Mouse (Mus musculus): Measurements from ENCODE around the gene Map3k14. TPM values are rescaled to one million over a fixed set of nuclear protein-coding genes. Genes with fewer than 3 reads are reported as not detected.

Map3k14 gene
- polyA plus RNA-seq, 1 experiment from 2014 or later = 4.8 TPM

DNA sequence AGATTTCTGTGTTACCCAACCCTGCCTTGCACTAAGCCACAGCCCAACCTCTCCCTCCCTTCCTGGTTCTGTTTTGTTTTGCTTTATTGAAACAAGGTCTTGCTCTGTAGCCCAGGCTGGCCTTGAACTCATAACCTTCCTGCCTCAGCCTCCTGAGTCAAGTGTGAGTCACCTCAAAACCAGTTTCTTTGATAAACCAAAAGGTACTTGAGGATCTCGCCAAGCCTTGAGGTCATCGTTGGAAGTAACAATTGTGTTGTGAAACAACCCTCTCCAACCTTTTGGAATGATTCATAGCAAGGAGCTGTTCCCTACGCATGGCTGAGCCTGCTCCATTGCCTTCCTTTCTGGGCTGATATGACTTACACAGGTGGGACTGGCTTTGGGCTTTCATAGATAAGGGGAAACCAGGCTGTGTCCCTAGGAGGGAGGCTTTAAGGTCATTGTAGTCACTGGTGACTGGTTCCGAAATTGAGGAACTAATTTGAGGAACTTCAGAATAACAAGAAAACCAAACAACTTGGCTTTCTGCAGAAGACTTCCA lies 9.3 kb downstream of the Map3k14 start:
- no peak for ATAC-seq (ENCODE audit: low FRiP score, low read depth)
- H3K9me3 ChIP-seq = no peaks in the 10 kb centered on the region
- no peak overlapping the region for H3K9ac ChIP-seq
- H3K4me1 ChIP-seq = peaks cover 11% of the 10 kb centered on the region; the same call in 1 of the 2 replicates
- H3K4me2 ChIP-seq (replicated peaks) = no peak overlapping the region
- H3K27ac ChIP-seq = no peak overlapping the region
- no peak overlapping the region for H3K4me3 ChIP-seq
- 85% methylated on average over 4 of the region's 4 CpGs for WGBS
- no peaks in the 10 kb centered on the region for H3K27me3 ChIP-seq
- H3K36me3 ChIP-seq = peaks cover 2% of the 10 kb centered on the region; the same call in 1 of the 2 replicates

DNA sequence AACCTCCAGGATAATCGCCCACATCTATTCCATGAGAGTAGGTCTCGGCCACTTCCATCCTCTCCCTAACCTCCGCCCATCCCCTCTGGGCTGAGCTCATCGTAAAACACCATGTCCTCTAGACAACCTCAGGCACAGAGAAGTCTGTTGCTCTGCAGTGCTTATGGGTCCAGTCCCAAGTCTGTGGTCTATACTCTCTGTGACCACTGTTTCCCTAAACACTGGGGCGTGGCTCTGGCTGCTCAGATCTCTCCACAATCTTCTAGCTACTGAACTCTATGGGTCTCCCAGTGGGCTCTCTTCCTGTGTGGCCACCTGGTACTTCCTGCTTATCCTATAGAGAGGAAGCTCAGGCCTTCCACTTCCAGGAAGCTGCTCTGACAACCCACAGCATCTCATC lies 13.7 kb downstream of the Map3k14 start:
- H3K36me3 ChIP-seq = no peaks in the 10 kb centered on the region
- H3K27me3 ChIP-seq = no peaks in the 10 kb centered on the region
- peaks cover 14% of the 10 kb centered on the region for H3K4me1 ChIP-seq
- whole genome bisulfite sequencing = 68% methylated on average over 5 of the region's 5 CpGs
- H3K4me2 ChIP-seq (replicated peaks) = no peak overlapping the region
- no peak overlapping the region for H3K27ac ChIP-seq
- H3K4me3 ChIP-seq = no peak overlapping the region
- no peaks in the 10 kb centered on the region for H3K9me3 ChIP-seq
- H3K9ac ChIP-seq = no peak overlapping the region
- no peak; the same call in 1 of the 2 replicates for ATAC-seq (ENCODE audit: low FRiP score, low read depth)

DNA sequence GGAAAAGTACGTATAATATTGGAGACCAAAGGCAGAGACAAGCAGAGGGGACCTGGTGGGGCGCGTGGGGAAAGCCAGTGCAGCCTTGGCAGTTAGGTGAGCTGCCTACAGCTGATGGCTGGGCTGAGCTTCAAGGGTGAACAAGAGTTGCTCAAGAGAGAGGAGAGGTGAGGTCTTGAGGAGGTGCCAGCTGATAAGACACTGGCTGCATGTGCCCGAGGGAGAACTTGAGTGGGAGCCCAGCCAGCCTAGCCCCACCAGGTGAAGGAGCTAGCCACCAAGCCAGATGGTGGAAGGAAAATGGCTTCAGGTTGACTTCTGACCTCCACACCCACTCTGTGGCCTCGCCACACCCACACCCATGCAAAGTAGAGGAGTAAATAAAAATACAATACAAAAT lies 14.9 kb downstream of the Map3k14 start:
- 90% methylated on average over 5 of the region's 5 CpGs for WGBS

DNA sequence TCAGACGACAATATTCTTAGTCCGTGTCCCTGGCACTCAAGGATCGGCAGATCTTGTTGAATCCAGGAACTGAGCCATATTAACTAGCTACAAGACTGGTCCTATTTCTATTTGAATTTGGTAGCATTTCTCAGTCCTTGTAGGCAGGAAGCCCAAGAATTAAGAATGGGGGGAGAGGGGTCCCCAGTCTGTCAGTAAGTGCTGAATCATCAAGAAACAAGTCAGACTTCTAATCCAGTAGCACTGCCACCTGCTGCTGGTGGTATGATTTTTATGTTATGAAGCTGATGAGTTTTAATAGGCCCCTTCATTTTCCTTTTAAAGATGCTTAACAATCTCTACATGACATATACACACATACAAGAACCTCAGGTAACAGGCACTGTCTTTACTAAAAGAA lies 16.9 kb downstream of the Map3k14 start:
- H3K4me2 ChIP-seq (replicated peaks) = no peak overlapping the region
- no peak overlapping the region for H3K9ac ChIP-seq
- 95% methylated on average over 3 of the region's 3 CpGs for WGBS
- ATAC-seq (ENCODE audit: low FRiP score, low read depth) = no peak
- no peak overlapping the region for H3K4me3 ChIP-seq
- peaks cover 42% of the 10 kb centered on the region for H3K4me1 ChIP-seq
- no peak overlapping the region for H3K27ac ChIP-seq
- no peaks in the 10 kb centered on the region for H3K27me3 ChIP-seq
- H3K36me3 ChIP-seq = no peaks in the 10 kb centered on the region
- H3K9me3 ChIP-seq = no peaks in the 10 kb centered on the region

More for the DNA sequence above, 14.9 kb downstream of the Map3k14 start:
- Histone ChIP-seq H3K9me3 (no peaks in the 10 kb centered on the region), H3K27me3 (no peaks in the 10 kb centered on the region), H3K4me2 (replicated peaks) (no peak overlapping the region), H3K4me1 (peaks cover 26% of the 10 kb centered on the region), H3K9ac (no peak overlapping the region), H3K27ac (no peak overlapping the region), H3K4me3 (no peak overlapping the region), H3K36me3 (no peaks in the 10 kb centered on the region)
- no peak for ATAC-seq (ENCODE audit: low FRiP score, low read depth)

DNA sequence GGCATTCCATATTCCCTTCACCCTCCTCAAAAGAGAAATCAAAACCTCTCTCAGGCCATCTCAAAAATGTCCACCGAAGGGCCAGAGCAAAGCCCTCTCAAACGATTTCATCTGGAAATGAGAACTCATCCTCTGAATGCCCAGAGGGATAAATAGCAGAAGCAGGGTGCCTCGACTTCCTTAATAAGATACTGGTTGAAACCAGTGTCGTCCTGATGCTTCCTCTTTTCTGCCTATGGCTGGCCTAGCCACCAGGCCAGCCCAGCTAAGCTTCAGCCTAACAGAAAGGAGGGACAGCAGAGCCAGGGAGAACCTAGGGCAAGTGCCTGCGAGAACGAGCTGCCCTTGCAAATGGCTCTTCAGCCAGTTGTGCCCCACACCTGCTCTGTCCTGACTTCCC lies 17.8 kb downstream of the Map3k14 start:
- Histone ChIP-seq H3K27ac (no peak overlapping the region), H3K4me1 (peaks cover 47% of the 10 kb centered on the region), H3K4me3 (no peak overlapping the region), H3K4me2 (replicated peaks) (no peak overlapping the region), H3K9me3 (no peaks in the 10 kb centered on the region), H3K9ac (no peak overlapping the region), H3K36me3 (no peaks in the 10 kb centered on the region), H3K27me3 (no peaks in the 10 kb centered on the region)
- no peak for ATAC-seq (ENCODE audit: low FRiP score, low read depth)
- WGBS = 60% methylated on average over 6 of the region's 6 CpGs

DNA sequence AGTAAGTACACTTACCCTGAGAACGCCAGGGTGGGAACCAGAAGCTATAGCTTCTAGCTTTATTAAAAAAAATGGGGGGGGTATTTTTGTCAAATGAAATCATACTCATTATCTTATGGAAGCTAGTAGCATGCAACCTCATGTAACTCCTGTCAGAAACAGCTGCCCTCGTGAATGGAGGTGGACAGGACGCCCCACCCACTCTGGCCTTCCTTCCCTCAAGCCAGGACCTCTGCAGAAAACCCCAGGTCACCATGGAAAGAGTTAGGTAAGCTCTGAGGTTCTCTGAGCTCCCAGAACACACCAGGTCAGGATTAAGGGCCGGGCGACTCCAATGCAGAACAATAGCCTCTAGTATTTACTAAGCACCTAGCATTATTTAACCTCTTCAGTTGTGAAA lies 18.4 kb downstream of the Map3k14 start:
- 60% methylated on average over 5 of the region's 5 CpGs for WGBS
- Histone ChIP-seq H3K4me2 (replicated peaks) (no peak overlapping the region), H3K4me3 (no peak overlapping the region), H3K36me3 (no peaks in the 10 kb centered on the region; the same call in 1 of the 2 replicates), H3K9ac (no peak overlapping the region), H3K4me1 (peaks cover 50% of the 10 kb centered on the region), H3K27me3 (no peaks in the 10 kb centered on the region), H3K27ac (no peak overlapping the region), H3K9me3 (no peaks in the 10 kb centered on the region)
- ATAC-seq (ENCODE audit: low FRiP score, low read depth) = no peak

DNA sequence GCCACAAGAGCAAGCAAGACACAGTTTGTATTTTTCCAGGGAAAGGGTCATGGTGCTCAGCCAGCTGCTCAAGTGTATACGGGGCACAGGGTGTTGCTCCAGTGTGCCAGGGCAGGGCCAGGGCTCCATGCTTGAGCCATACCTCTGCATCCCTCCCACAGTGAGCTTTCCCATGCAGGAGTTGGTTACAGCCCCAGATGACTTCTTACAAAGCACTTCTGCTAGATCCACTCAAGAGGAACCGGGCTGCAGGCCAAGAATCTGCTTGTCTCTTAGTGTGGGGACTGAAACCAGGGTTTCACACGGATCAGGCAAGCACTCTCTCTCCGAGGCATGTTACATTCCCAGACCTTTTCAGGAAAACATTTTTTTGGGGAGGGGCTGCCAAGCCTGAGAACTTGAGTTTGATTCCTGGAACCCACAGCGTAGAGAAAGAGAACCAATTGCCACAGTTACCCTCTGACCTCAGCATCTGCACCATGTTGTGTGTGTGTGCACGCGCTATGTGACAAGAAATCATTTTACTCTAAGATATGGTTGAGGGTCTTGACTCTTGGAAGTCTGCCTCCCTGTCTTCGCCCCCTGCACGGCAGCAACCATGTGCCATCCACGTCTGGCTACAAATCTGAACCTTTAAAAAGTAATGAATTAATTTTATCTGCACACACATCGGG lies 19.6 kb downstream of the Map3k14 start:
- H3K27me3 ChIP-seq = no peaks in the 10 kb centered on the region
- WGBS = 66% methylated on average over 11 of the region's 11 CpGs
- no peaks in the 10 kb centered on the region; the same call in 1 of the 2 replicates for H3K36me3 ChIP-seq
- H3K27ac ChIP-seq = no peak overlapping the region; the same call in 1 of the 2 replicates
- ATAC-seq (ENCODE audit: low FRiP score, low read depth) = peak; percentile 72; the same call in 1 of the 2 replicates
- no peak overlapping the region for H3K9ac ChIP-seq
- no peak overlapping the region for H3K4me3 ChIP-seq
- no peak overlapping the region for H3K4me2 ChIP-seq (replicated peaks)
- peaks cover 50% of the 10 kb centered on the region for H3K4me1 ChIP-seq
- H3K9me3 ChIP-seq = no peaks in the 10 kb centered on the region

DNA sequence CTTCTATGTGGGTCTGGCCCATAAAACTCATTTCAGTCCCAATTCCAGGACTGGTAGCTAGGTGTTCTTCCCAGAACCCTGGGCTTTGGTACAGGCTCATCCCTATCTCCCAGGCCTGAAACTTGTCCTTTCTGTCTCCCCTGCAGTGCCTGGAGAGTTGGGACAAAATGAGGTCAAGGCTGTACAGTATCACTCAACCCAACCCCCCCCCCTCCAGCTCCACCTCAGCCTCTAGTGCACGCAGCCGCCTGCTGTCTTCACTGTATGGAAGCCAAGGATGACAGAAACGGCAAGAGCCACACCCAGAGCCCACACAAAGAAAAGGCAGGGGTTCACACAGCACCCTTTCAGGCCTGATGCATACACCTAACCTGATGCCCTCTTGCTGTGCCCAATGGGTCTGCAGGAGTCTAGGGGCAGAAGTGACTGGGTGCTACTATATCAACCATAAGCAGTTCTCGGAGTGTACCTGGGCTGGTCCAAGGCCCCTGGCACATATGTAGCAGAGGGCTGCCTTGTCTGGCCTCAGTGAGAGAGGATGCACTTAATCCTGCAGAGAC lies 20.5 kb downstream of the Map3k14 start:
- Histone ChIP-seq H3K27ac (0 out of 2 replicates have a peak overlapping the region, but pooled peaks have one; percentile 44), H3K4me1 (peaks cover 51% of the 10 kb centered on the region), H3K9ac (peak overlapping the region; percentile 26; the same call in 1 of the 2 replicates), H3K9me3 (no peaks in the 10 kb centered on the region), H3K4me2 (replicated peaks) (no peak overlapping the region), H3K4me3 (no peak overlapping the region), H3K27me3 (no peaks in the 10 kb centered on the region), H3K36me3 (no peaks in the 10 kb centered on the region; the same call in 1 of the 2 replicates)
- ATAC-seq (ENCODE audit: low FRiP score, low read depth) = 0 out of 2 replicates have a peak, but pooled peaks have one; percentile 16
- WGBS = 67% methylated on average over 4 of the region's 4 CpGs

DNA sequence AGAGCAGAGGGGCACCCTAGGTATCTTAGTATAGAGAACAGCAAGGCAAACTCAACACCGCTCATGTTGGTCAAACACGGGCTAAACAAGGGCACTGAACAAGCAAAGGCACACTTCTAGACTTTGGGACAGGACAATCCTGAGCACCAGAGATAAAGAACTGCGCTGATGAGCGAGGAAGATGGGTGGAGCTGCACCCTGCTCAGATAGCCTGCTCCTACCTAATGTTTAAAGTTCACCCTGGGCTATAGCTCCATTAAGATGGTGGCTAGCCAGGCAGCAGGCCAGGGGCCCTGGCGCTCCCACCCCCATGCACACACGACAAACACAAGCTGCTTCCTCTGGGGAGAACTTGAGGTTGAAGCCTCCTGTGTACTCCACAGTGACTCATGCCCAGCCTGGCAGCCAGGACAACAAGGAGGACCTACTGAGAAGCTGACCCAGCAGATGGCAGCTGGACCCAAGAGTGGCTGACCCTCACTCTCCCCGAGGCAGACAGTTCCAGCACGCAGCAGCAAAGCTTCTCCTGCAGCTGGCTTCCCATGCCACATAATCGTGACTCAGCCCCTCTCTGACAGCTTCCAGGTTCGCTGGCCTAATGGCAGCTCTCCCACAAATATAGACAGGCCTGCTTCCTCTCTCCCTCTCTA lies 21.1 kb downstream of the Map3k14 start:
- H3K27ac ChIP-seq = peak overlapping the region; percentile 44; the same call in 1 of the 2 replicates
- peak overlapping the region; percentile 26; the same call in 1 of the 2 replicates for H3K9ac ChIP-seq
- H3K9me3 ChIP-seq = no peaks in the 10 kb centered on the region
- no peaks in the 10 kb centered on the region for H3K27me3 ChIP-seq
- H3K36me3 ChIP-seq = no peaks in the 10 kb centered on the region; the same call in 1 of the 2 replicates
- no peak overlapping the region for H3K4me3 ChIP-seq
- H3K4me2 ChIP-seq (replicated peaks) = no peak overlapping the region
- ATAC-seq (ENCODE audit: low FRiP score, low read depth) = no peak
- 65% methylated on average over 10 of the region's 10 CpGs for WGBS
- H3K4me1 ChIP-seq = peaks cover 57% of the 10 kb centered on the region

DNA sequence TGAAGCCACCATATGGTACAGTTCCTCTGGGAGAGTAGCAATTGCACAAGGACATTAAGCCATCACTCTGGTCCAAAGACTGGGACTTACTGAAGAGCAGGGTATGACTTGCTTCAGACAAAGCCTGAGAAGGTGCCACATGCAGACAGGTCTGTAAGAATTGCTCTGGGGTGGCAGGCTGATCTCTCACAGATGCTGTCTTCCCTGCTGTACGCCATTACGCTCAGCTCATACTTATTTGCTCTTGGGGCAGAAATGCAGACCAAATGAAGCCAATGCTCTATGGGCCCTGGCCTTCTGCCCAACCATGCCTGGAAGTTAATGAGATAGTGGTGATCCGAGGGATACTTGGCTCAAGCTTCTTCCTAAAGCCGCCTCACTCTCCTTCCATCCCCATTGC lies 22.4 kb downstream of the Map3k14 start:
- Histone ChIP-seq H3K9me3 (no peaks in the 10 kb centered on the region), H3K27ac (no peak overlapping the region), H3K27me3 (no peaks in the 10 kb centered on the region), H3K4me2 (replicated peaks) (no peak overlapping the region), H3K9ac (no peak overlapping the region), H3K4me1 (peaks cover 69% of the 10 kb centered on the region), H3K4me3 (no peak overlapping the region), H3K36me3 (peaks cover 4% of the 10 kb centered on the region)
- 77% methylated on average over 4 of the region's 4 CpGs for WGBS
- ATAC-seq (ENCODE audit: low FRiP score, low read depth) = no peak

DNA sequence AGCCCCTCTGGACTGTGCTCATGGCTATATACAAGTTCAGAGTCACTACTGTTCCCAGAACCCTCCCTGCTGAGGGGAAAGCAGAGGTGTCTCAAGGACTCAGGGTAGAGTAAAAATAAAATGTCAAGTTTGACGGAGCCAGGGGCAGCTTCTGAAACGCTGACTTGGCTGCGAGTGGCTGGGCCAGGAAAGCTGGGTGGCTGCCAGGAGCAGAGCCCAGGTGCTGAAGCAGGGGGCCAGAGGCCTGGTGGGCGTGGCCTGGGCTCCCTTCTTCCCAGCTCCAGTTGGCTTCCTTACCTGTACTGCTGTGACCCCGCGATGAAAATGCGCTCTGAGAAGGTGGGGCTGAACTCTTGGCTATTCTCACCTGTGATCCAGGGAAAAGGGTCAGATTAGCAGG lies 26.5 kb downstream of the Map3k14 start:
- Histone ChIP-seq H3K27me3 (no peaks in the 10 kb centered on the region), H3K27ac (peak overlapping the region; percentile 48; the same call in 1 of the 2 replicates), H3K4me3 (no peak overlapping the region), H3K9me3 (no peaks in the 10 kb centered on the region), H3K4me1 (peaks cover 36% of the 10 kb centered on the region), H3K36me3 (peaks cover 34% of the 10 kb centered on the region), H3K9ac (peak overlapping the region; percentile 45), H3K4me2 (replicated peaks) (peak overlapping the region; percentile 9; the same call in 1 of the 2 replicates)
- no peak for ATAC-seq (ENCODE audit: low FRiP score, low read depth)
- WGBS = 28% methylated on average over 7 of the region's 7 CpGs

DNA sequence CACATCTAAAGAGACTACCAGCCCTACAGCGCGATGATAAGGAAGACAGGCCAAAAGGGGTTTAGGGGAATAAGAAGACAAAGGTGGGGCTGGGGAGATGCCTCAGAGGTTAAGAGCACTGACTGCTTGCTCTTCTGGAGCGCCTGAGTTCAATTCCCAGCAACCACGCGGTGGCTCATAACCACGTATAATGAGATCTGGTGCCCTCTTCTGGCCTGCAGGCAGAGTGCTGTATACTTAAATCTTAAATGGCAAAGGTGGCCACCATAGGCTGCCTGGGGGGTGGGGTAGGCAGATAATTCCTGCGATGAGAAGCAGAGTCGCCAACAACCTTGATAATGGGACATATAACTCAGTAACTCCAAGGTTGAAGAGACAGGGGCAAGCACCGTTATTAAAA lies 29.5 kb downstream of the Map3k14 start:
- 72% methylated on average over 9 of the region's 9 CpGs for WGBS
- Histone ChIP-seq H3K4me3 (no peak overlapping the region), H3K9ac (no peak overlapping the region), H3K27ac (no peak overlapping the region), H3K36me3 (peaks cover 34% of the 10 kb centered on the region), H3K9me3 (no peaks in the 10 kb centered on the region), H3K4me1 (peaks cover 27% of the 10 kb centered on the region), H3K27me3 (no peaks in the 10 kb centered on the region), H3K4me2 (replicated peaks) (no peak overlapping the region)
- ATAC-seq (ENCODE audit: low FRiP score, low read depth) = no peak
